Mouse (Mus musculus) left cerebral cortex, adult 9 months (tissue): ENCODE data around the gene Tenm3.
A peak's percentile ranks its signal among the peaks of the same experiment; 100 is the strongest.

ENCODE experiments used
- DNase-seq, 2 experiments: peaks; one replicate each; pipeline ENCODE4 v3.0.0; 2022; ENCODE audit warnings: low spot score in 2 of 2

The Tenm3 gene

GRCm38 (mm10) chr8:48843931-48844285 lies at the start of gene Tenm3:
Gene Tenm3 (minus strand): TSS chr8:48843951.
- no peak for DNase-seq

DNA sequence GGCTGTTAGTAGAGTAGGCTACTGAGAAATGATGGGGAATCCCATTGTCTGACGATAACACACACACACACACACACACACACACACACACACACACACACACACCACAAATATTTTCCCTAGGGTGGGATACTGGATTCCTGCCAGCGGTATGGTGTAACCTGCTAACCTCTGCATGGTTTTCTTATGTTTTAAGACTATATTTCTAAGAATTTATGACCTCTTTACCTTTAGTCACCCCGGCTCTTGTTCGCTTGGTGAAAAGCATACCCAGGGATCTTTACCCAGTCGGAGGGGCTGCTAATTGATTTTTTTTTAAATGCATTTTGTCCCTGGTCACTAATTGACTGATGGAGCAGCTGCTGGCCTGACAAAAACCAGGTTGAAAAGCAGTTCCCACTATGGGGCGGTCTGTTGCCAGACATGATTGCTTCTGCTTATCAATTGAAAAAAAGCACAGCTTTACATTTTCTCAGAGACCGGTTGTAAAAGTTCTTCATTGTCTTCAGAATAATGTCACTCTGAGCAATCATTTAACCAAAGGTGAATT lies 46.5 kb upstream of the Tenm3 start:
- DNase-seq, result no peak

GRCm38 (mm10) chr8:48884270-48884669 lies 40.5 kb upstream of the Tenm3 start:
- no peak for DNase-seq

DNA sequence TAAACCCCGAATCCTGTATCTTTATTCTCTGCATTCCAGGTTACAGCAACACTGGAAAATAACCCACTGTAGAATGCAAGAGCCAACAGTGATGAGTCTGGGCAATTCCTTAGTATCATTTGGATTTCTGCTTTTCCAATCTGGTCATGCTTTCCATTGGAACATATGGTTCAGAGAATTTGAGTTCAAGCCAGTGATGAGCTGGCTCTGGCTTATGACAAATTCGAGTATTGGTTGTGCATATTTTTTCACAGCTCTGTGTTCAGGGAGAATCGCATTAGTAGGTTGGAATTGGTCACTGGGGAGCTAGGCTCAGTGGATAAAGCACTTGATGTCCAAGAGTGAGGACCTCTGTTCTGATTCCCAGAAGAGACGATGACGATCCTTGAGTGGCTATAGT lies 36.8 kb upstream of the Tenm3 start:
- DNase-seq, result peak; percentile 1 to 46

- no peak for DNase-seq
Observed at GRCm38 (mm10) chr8:48865972-48866371, 22.2 kb upstream of the Tenm3 start.

DNA sequence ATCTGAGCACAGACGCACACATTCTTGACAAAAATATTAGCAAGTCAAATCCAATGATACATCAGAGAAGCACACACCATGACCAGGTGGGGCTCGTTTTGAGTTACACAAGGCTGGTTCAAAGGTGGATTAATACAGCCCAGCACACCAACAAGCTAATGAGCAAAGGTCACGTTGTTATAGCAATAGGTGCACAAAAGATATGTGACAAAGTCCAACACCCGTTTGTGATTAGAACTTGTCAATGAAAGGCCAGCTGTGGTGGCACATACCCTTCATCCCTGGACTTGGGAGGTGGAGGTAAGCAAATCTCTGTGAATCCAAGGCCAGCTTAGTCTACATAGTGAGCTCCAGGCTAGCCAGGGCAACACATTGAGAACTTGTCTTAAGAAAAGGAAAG lies 21.7 kb upstream of the Tenm3 start:
- DNase-seq, result no peak

GRCm38 (mm10) chr8:48850223-48851010 lies 6.7 kb upstream of the Tenm3 start:
- no peak for DNase-seq

DNA sequence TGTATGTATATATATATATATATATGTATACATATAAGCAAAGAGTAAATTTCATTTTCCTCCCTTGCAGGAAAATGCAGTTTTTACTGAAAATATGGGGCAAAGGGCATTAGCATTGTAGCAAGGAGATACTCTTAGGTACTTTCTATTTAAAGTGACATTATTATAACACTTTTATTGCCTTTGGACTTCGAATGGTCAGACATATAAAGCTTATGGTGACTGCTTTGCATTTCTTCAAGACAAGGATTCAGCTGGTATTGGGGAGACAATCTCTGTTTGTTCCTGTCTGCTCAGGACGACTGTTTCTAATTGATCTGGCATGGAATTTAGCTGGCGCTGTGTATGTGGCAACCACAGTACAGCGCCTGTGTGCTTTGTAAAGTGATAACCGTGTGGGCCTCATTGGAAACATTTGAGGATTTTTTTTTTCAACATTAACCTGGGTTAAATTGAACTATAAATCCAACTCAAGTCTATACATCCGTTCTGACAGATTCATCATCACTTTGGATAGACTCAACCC lies 5.4 kb upstream of the Tenm3 start:
- DNase-seq, result no peak

GRCm38 (mm10) chr8:48844961-48845360 lies 1.2 kb upstream of the Tenm3 start:
- no peak for DNase-seq

- no peak for DNase-seq
Observed at GRCm38 (mm10) chr8:48844370-48844905, 687 bp upstream of the Tenm3 start.

DNA sequence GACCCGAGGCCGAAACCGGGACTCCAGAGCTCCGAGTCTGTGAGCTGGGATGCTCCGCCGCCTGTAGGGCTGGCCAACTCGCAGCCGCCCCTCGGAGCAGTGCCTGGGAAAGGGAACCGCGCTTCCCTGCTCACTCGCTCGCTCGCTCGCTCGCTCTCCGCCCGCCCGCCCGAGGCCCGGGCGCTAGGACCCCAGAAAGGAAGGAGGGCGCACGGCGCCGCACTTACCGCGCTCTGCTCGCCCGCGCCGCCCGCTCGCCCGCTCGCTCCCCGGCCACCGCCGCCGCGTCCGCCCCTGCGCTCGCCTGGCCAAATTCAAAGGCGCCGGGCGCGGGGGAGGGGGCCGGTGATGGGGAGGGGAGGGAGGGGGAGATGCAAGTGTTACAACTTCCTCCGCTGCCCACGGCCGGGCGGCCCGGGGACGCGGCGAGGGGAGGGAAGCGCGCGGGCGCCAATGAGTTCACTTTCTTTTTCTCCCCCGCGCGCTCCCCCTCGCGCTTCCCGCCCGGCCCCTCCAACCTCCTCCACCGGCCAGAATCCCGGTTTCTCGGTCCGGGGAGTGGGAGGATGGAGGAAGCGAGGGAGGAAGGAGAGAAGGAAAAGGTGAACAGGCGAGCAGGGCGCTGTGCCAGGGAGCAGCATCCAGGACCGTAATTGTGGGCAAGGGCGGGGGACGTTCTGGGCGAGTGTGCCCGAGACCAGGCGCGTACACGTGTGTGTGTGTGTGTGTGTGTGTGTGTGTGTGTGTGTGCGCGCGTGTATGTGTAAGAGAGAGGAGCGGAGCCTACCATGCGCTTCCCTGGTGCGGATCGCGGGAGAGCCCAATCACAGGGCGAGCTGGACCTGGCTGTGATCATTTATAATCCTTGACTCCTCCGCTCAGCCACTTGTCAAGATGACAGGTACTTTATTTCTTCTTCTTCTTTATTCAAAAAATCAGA lies 490 bp downstream of the Tenm3 start:
- peak in 1 of 2 experiments; percentile 50 for DNase-seq

GRCm38 (mm10) chr8:48842516-48842990 lies 1.2 kb downstream of the Tenm3 start:
- DNase-seq, result no peak

DNA sequence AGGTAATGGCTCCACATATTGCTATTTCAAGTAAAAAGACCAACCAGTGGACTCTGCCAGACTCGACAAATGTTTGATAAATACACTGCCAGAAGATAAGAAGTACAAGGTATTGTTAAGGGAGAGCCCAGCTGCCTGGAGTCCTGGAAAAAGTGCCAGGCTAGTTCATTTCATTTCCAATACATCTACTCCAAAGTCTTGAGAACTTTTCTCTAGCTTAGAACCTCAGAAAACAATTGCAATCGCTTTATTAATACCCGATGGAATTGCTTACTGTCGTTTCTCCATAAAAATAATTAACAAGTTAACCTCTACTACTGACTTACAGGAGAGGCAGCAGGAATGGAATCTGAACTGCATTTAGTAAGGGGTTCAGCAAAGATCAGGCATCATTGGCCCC lies 1.7 kb downstream of the Tenm3 start:
- no peak for DNase-seq

GRCm38 (mm10) chr8:48835745-48836144 lies 8.0 kb downstream of the Tenm3 start:
- no peak for DNase-seq

- DNase-seq, result no peak
Observed at GRCm38 (mm10) chr8:48827454-48827853, 16.3 kb downstream of the Tenm3 start.

- DNase-seq, result no peak
Observed at GRCm38 (mm10) chr8:48825666-48826065, 18.1 kb downstream of the Tenm3 start.

DNA sequence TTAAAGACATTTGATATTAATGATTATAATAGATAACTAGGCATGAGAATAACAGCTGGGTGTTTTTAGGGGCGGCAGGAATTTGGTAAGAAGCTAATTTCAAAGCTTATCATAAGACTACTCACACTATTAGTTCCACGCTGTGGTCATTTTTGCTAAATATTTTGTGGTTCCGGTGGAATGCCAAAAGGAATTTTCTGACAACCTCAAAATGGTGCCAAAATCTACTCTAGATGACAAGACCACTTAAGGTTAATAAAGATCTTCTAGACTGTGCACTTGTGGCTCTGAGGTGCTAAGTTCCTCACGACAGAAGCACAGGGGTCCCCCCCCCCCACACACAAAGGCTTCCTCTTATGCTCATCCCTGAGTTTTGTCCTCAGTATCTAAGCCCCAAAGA lies 21.5 kb downstream of the Tenm3 start:
- no peak for DNase-seq

DNA sequence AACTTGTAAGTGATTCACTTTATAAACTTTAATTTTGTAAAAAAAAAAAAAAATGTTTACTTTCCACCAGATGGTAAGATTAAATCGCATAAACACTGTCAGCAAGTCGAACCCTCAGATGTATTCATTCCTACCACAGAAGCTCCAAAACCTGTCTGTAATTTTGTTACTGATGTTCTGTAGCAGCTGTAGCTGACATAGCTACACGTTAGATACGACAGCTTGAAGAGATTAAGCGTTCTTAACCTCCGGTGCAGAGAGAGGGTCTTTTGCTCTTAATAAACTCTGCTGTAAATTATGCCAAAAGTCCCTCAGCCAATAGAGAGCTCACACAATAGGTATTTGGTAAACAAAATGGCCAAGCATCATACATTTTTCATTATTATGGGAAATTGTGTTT lies 23.8 kb downstream of the Tenm3 start:
- DNase-seq, result no peak

DNA sequence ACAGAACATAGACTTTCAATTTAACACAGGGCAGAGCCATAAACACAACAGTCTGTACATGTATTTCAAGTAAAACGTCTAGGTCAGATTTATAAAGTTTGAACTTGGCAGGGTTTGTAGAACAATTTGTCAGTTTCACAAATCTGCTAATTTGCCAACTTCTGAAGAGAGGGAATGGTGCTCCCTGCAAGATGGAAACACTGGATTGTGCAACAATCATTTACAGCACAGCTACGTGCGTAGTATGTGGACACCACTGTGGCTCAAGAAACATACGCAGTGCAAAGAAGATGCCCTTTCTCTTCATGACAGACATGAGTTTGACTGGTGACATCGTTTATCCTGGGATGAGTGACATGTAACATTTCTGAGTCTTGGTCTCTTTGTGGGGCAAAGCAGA lies 24.4 kb downstream of the Tenm3 start:
- DNase-seq, result no peak

GRCm38 (mm10) chr8:48816941-48817340 lies 26.8 kb downstream of the Tenm3 start:
- no peak for DNase-seq

DNA sequence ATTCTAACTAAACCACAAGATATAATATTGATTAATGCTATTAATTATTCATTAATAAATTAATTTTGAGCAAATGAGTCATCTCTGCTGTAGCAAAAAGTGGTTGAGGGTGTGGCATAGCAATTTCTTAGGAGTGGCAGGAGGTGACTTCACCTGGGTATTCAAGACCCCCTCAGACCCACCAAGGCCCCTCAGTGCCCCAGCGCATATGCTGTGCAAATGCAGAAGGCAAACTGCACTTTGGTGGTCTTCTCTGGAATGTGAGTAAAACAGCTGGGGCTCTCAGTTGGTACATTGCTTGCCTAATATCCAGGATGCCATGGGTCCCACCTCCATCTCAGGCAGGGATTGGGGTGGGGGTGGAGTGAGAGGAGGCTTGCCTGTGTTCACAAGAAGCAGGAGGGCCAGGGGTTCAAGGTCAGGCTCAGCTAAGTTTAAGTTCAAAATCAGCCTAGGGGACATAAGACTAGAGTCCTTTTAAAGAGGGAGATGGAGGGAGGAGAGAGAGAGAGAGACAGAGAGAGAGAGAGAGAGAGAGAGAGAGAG lies 31.5 kb downstream of the Tenm3 start:
- DNase-seq, result no peak

GRCm38 (mm10) chr8:48810615-48811014 lies 33.1 kb downstream of the Tenm3 start:
- no peak for DNase-seq
